Mouse (Mus musculus) heart, embryonic 16.5 days (tissue): ENCODE data around the gene Rcor1. TPM values are rescaled to one million over a fixed set of nuclear protein-coding genes. Genes with fewer than 3 reads are reported as not detected.

Source experiments
- ATAC-seq: fragments of 200-750 bp; cut with Nextera tagmentation; replicated peaks from 2 replicates; pipeline ENCODE4 v1.8.0; 2017; ENCODE audit warnings: moderate number of reproducible peaks; ENCODE audit not compliant: insufficient read depth, low FRiP score; ENCODE audit errors: extremely low read depth
- H3K27ac ChIP-seq: fragments of 300-500 bp; sonication (generic); 2 replicates; pipeline ENCODE4 v1.5.1; 2014; ENCODE audit warnings: mild to moderate bottlenecking, low read length, control low read depth, moderate library complexity
- H3K27me3 ChIP-seq: fragments of 300-500 bp; sonication (generic); 2 replicates; pipeline ENCODE4 v1.6.1; 2014; ENCODE audit warnings: low read length, mixed read lengths; ENCODE audit not compliant: control insufficient read depth, insufficient read depth
- H3K36me3 ChIP-seq: fragments of 300-500 bp; sonication (generic); 2 replicates; pipeline ENCODE4 v1.6.1; 2014; ENCODE audit not compliant: control insufficient read depth, insufficient read depth
- H3K4me1 ChIP-seq: fragments of 300-500 bp; sonication (generic); 2 replicates; pipeline ENCODE4 v1.6.1; 2014; ENCODE audit warnings: low read length, mixed read lengths; ENCODE audit not compliant: control insufficient read depth, insufficient read depth
- H3K4me2 ChIP-seq: fragments of 300-500 bp; sonication (generic); 2 replicates; pipeline ENCODE4 v1.6.1; 2014; ENCODE audit warnings: low read depth, mild to moderate bottlenecking, control low read depth, low read length
- H3K4me3 ChIP-seq: fragments of 300-500 bp; sonication (generic); 2 replicates; pipeline ENCODE4 v1.5.1; 2014; ENCODE audit warnings: mild to moderate bottlenecking, control low read depth, low read length
- H3K9ac ChIP-seq: fragments of 300-500 bp; sonication (generic); 2 replicates; pipeline ENCODE4 v1.6.1; 2014; ENCODE audit warnings: low read length, control low read depth
- H3K9me3 ChIP-seq: fragments of 300-500 bp; sonication (generic); replicated peaks from 2 replicates; pipeline ENCODE4 v1.6.1; 2016; ENCODE audit warnings: low read length; ENCODE audit not compliant: control insufficient read depth
- WGBS: fragments of 180-500 bp; shearing (Covaris S2); extraction: QIAGEN DNeasy Blood & Tissue Kit; methylation state at CpG from one replicate; pipeline ENCODE4 v1.1.7; 2014; 5-methylcytosine and 5-hydroxymethylcytosine counted together
- polyA plus RNA-seq: library from polyadenylated mRNA; unstranded; fragments of >200 nt; fragmentation: Nextera tagmentation; extraction: Ambion mirVana; gene quantifications from 2 replicates; pipeline ENCODE4 v1.2.1, GENCODE M21; 2015

Rcor1 gene
- polyA plus RNA-seq, 1 experiment from 2014 or later = 6.5 TPM

- Histone ChIP-seq H3K27ac (peak overlapping the region; percentile 74), H3K36me3 (no peaks in the 10 kb centered on the region), H3K4me3 (no peak overlapping the region), H3K9ac (peak overlapping the region; percentile 31), H3K27me3 (no peaks in the 10 kb centered on the region), H3K4me1 (peaks cover 19% of the 10 kb centered on the region), H3K4me2 (peak overlapping the region; percentile 53), H3K9me3 (peaks cover 3% of the 10 kb centered on the region; the same call in 1 of the 2 replicates)
- 39% methylated on average over 16 of the region's 16 CpGs for WGBS
- peak; percentile 28; the same call in 1 of the 2 replicates for ATAC-seq
These were observed 104.4 kb downstream of the Rcor1 start for GRCm38 (mm10) chr12:111143509-111144063.

- H3K27ac ChIP-seq = no peak overlapping the region
- no peaks in the 10 kb centered on the region for H3K9me3 ChIP-seq
- no peak overlapping the region for H3K4me2 ChIP-seq
- no peak overlapping the region for H3K9ac ChIP-seq
- H3K27me3 ChIP-seq = no peaks in the 10 kb centered on the region
- peaks cover 19% of the 10 kb centered on the region for H3K4me1 ChIP-seq
- WGBS = 80% methylated on average over 2 of the region's 2 CpGs
- H3K4me3 ChIP-seq = no peak overlapping the region
- no peaks in the 10 kb centered on the region for H3K36me3 ChIP-seq
- no peak for ATAC-seq
These were observed 105.4 kb downstream of the Rcor1 start for GRCm38 (mm10) chr12:111144598-111144997.

- Histone ChIP-seq H3K27ac (no peak overlapping the region), H3K27me3 (no peaks in the 10 kb centered on the region), H3K4me2 (no peak overlapping the region), H3K9ac (no peak overlapping the region), H3K9me3 (no peaks in the 10 kb centered on the region), H3K36me3 (no peaks in the 10 kb centered on the region), H3K4me1 (peaks cover 19% of the 10 kb centered on the region), H3K4me3 (no peak overlapping the region)
- no peak for ATAC-seq
- 50% methylated on average over 9 of the region's 9 CpGs for WGBS
These were observed 106.1 kb downstream of the Rcor1 start for GRCm38 (mm10) chr12:111145269-111145668.

- Histone ChIP-seq H3K27me3 (no peaks in the 10 kb centered on the region), H3K9ac (no peak overlapping the region), H3K36me3 (no peaks in the 10 kb centered on the region), H3K4me1 (peaks cover 2% of the 10 kb centered on the region), H3K4me3 (no peak overlapping the region), H3K27ac (no peak overlapping the region), H3K9me3 (no peaks in the 10 kb centered on the region), H3K4me2 (no peak overlapping the region)
- no peak for ATAC-seq
- 56% methylated on average over 17 of the region's 17 CpGs for WGBS
These were observed 110.5 kb downstream of the Rcor1 start for GRCm38 (mm10) chr12:111149495-111150235.

- Histone ChIP-seq H3K36me3 (no peaks in the 10 kb centered on the region), H3K9ac (no peak overlapping the region), H3K4me1 (no peaks in the 10 kb centered on the region), H3K27me3 (no peaks in the 10 kb centered on the region), H3K4me2 (no peak overlapping the region), H3K9me3 (peaks cover 2% of the 10 kb centered on the region; the same call in 1 of the 2 replicates), H3K27ac (no peak overlapping the region), H3K4me3 (no peak overlapping the region)
- no peak for ATAC-seq
- 12% methylated on average over 6 of the region's 6 CpGs for WGBS
These were observed 111.1 kb downstream of the Rcor1 start for GRCm38 (mm10) chr12:111150236-111150596.

- no peak overlapping the region for H3K9ac ChIP-seq
- no peak for ATAC-seq
- whole genome bisulfite sequencing = 73% methylated on average over 5 of the region's 5 CpGs
- H3K27me3 ChIP-seq = no peaks in the 10 kb centered on the region
- H3K36me3 ChIP-seq = no peaks in the 10 kb centered on the region
- H3K4me3 ChIP-seq = no peak overlapping the region
- H3K9me3 ChIP-seq = peaks cover 3% of the 10 kb centered on the region; the same call in 1 of the 2 replicates
- no peak overlapping the region for H3K27ac ChIP-seq
- no peaks in the 10 kb centered on the region for H3K4me1 ChIP-seq
- H3K4me2 ChIP-seq = no peak overlapping the region
These were observed 112.4 kb downstream of the Rcor1 start for GRCm38 (mm10) chr12:111151422-111152156.

GRCm38 (mm10) chr12:111152579-111152978 lies 113.4 kb downstream of the Rcor1 start:
- Histone ChIP-seq H3K36me3 (no peaks in the 10 kb centered on the region), H3K27ac (no peak overlapping the region), H3K9me3 (peaks cover 3% of the 10 kb centered on the region; the same call in 1 of the 2 replicates), H3K4me2 (no peak overlapping the region), H3K4me3 (no peak overlapping the region), H3K4me1 (no peaks in the 10 kb centered on the region), H3K9ac (no peak overlapping the region), H3K27me3 (no peaks in the 10 kb centered on the region)
- 86% methylated on average over 6 of the region's 6 CpGs for WGBS
- no peak for ATAC-seq

GRCm38 (mm10) chr12:111152981-111153710 lies 114.0 kb downstream of the Rcor1 start:
- 61% methylated on average over 7 of the region's 7 CpGs for WGBS
- H3K9ac ChIP-seq = no peak overlapping the region
- H3K9me3 ChIP-seq = peaks cover 3% of the 10 kb centered on the region; the same call in 1 of the 2 replicates
- ATAC-seq = no peak
- H3K4me2 ChIP-seq = no peak overlapping the region
- no peaks in the 10 kb centered on the region for H3K4me1 ChIP-seq
- no peaks in the 10 kb centered on the region for H3K36me3 ChIP-seq
- H3K4me3 ChIP-seq = no peak overlapping the region
- H3K27ac ChIP-seq = no peak overlapping the region
- H3K27me3 ChIP-seq = no peaks in the 10 kb centered on the region
